Mouse (Mus musculus): ENCODE results near the gene Tenm4.

DNA sequence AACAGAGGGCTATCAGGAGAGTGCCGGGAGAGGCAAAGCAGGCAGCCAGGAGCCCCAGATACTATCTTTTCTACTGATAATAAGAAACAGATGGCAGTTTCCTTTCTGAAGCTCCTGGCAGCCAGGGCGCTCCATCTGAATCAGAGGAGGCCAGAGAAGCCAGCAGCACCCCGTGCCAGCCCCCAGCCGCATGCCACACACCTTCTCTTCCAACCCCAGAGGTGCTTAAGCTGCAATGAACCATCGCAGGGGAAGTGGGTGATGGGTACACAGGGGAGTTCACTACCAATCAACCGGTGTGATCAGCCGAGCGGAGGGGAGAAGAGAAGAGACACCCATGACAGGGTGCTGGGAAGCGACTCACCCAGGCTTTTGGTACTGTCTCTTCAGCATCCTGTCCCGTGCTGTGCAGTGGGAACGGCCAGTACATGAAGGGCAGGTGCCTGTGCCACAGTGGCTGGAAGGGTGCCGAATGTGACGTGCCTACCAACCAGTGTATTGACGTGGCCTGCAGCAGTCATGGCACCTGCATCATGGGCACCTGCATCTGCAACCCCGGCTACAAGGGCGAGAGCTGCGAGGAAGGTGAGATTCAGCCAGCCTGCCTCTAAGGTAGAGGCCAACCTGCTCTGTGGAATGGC, 602.7 kb downstream of the Tenm4 start:
- TF ChIP-seq EP300 (IDR thresholded peaks at IDR 0.05; ENCODE audit: low read depth) (no peak), CTCF (IDR thresholded peaks at IDR 0.05; ENCODE audit: low read depth) (no peak)

All from liver, embryonic 14.5 days (tissue).